Mouse (Mus musculus) retina, embryonic 14.5 days (tissue): ENCODE measurements at regions not wholly inside any gene's neighbourhood (a gene's known extent, or its start where the extent isn't known, plus 50 kb on each side); places are given as distances from the start of the nearest gene placed in this dataset.

Source experiments
- DNase-seq: peaks from one replicate; pipeline ENCODE4 v3.0.0-alpha.2; 2015; ENCODE audit warnings: low spot score

- peak; percentile 91 for DNase-seq
Measured at GRCm38 (mm10) chr14:106669281-106669680, 563.3 kb downstream of the Trim52 start.

GRCm38 (mm10) chr14:106677970-106678369, 572.0 kb downstream of the Trim52 start:
- DNase-seq = no peak

GRCm38 (mm10) chr14:106681193-106681592, 575.2 kb downstream of the Trim52 start:
- DNase-seq = no peak

- DNase-seq = no peak
Measured at GRCm38 (mm10) chr14:106687361-106687760, 581.4 kb downstream of the Trim52 start.

GRCm38 (mm10) chr14:106714020-106714419, 608.0 kb downstream of the Trim52 start:
- DNase-seq = no peak

GRCm38 (mm10) chr14:106733825-106734224, 627.8 kb downstream of the Trim52 start:
- no peak for DNase-seq

- no peak for DNase-seq
Measured at GRCm38 (mm10) chr14:106740857-106741256, 634.9 kb downstream of the Trim52 start.

GRCm38 (mm10) chr14:106760150-106760549, 654.2 kb downstream of the Trim52 start:
- DNase-seq = no peak

GRCm38 (mm10) chr14:106763089-106763605, 657.1 kb downstream of the Trim52 start:
- DNase-seq = no peak

- peak; percentile 32 for DNase-seq
Measured at GRCm38 (mm10) chr14:106765884-106766467, 660.0 kb downstream of the Trim52 start.
